Mouse (Mus musculus): ENCODE measurements around the gene Cdh13.

Cdh13 gene

GRCm38 (mm10) chr8:119039358-119039757 is 755.8 kb downstream of the Cdh13 start:
- no peak for DNase-seq (ENCODE audit: low spot score in 2 of 2)

DNA sequence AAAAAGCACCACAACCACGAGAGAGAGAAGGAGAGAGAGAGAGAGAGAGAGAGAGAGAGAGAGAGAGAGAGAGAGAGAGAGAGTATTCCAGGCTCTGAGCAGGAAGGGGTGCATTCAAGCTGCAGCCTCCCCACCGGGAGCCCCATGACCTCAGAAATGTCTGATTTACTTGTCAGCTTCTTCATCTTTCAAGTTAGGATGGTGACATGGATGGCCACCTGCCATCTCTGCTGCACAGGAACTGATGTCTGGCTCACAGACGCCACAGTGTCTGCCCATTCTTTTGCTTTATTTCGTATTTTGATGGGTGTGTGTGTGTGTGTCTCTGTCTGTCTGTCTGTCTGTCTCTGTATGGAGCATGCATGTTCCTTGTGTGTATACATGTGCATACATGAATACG is 774.3 kb downstream of the Cdh13 start:
- no peak for DNase-seq (ENCODE audit: low spot score in 2 of 2)

- DNase-seq (ENCODE audit: low spot score in 2 of 2), result no peak
Observed at GRCm38 (mm10) chr8:119061671-119062070, 778.1 kb downstream of the Cdh13 start.

DNA sequence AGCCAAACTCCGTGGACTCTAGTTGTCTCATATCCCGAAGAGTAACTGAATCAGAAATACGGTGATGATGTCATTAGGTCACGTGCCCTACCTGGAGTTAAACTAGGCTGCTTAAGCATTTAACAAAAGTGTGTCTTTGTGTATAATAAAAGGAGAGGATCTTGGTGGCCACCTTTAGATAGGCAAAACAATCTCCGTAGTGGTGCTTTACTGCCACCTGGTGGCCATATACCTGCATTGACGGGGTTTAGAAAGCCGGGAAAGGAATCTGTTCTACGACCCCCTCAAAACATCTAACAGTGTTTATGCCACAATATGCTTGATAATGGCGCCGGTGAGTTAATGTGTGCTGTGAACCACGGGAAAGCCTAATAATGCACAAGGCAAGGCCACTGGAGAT is 781.0 kb downstream of the Cdh13 start:
- DNase-seq (ENCODE audit: low spot score in 2 of 2), result peak in 1 of 2 experiments; percentile 43

- DNase-seq (ENCODE audit: low spot score in 2 of 2), result no peak
Observed at GRCm38 (mm10) chr8:119072291-119072690, 788.8 kb downstream of the Cdh13 start.

DNA sequence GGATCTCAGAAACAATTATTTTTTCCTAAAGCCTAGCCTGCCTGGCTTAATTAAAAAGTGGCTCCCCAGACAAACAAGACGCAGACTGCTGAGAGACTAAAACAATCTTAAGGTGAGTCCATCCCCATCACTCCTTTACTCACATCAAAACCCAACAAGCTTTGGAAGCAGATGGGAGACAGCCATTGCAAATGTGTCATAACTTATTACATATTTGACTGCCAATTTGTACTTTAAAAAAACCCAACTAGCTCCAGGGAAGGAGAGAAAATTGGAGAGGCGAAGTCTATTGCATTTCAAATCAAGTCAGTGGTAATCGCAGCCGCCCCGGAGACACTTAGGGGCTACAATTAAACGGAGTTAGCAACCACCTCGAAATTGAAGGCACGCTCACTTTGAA is 801.5 kb downstream of the Cdh13 start:
- no peak for DNase-seq (ENCODE audit: low spot score in 2 of 2)

DNA sequence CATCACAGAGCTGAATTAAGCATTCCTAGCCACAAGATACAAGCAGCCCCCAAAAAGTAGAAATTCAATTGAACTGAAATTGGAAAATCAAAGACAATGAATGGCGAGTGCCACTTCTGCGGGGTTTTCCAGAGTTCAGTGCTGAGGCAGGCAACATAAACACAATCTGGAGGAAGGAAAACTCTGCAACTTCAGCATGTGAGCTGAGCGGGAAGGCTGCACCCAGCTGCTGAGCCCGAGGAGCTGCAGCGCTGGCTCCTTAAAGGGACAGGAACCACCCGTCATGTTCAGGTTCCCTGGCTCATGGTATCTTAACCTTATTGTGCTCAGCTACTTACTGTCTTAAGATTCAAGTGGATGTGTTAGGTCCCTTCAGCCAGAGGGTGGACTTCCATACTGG is 814.7 kb downstream of the Cdh13 start:
- no peak for DNase-seq (ENCODE audit: low spot score in 2 of 2)

DNA sequence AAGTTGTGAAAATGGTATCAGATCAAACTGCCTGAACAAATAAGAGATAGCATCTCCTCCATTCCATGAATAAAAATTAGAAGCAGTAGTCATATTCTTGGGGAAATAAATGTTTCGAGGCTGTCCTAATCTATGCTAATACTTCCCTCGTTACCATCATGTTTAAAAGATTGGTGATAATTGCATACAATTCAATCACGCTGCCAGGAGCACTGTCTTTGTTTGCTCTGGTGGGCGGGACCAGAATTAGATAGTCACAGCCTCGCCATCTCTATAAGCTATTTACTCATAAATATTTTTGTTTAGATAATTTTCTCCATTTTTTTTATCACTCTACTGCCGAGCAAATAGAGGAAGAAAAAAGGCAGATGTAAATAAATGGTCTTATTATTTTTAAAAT is 819.3 kb downstream of the Cdh13 start:
- no peak for DNase-seq (ENCODE audit: low spot score in 2 of 2)

DNA sequence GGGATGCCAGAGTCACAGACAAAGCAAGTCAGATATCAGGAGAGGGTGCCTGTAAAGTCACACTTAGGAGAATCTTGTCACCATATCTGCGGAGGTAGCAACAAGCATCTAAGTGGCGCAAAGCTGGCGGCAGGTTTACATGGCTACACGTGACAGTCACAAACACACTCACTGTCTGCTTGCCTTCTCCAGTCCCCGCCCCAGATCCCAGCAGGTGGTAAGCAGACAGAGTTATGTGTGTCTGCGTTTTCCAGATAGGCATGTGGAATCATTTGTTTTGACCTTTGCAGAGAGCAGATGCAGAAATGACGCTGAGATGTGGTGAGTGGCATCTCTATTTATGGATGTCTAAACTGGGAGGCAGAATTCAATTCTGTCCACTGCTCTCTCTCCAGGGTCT is 826.1 kb downstream of the Cdh13 start:
- DNase-seq (ENCODE audit: low spot score in 2 of 2), result peak in 1 of 2 experiments; percentile 43

DNA sequence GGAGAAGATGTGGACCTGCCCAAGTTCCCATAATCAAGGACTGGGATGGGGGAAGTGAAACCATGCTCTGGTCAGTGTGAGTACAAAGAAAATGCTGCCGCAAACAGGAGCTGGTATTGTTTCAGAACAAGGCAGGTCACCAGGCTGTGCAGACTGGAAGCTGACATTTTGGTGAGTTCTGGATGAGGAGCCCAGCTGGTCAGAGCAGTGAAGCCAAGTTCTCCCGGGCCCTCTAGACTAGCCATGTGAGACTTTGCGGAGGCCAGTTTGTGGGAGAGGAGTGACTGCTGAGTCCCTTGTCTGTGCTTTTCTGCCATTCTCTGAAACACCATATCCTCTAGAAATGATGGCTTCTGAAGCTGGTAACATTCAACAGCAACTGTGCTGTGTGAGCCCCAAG is 829.3 kb downstream of the Cdh13 start:
- DNase-seq (ENCODE audit: low spot score in 2 of 2), result no peak

DNA sequence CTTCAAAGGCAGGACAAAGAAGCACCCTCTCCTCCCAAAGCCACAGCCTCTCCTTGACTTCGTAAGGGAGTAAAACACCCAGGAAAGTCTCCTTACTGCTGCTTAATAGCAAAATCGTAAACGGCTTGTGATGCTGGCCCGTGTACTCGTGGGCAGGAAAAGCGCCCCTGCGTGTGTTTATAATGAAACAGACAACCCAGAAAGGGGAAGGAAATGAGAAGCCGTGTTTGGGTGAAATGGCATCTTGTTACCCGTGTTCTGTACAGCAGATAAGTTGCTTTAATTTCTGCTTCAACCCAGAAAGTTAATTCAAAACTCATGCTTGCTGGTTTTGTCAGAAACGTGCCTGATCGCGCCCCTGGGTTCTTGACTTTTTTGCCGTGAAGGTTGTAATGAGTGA is 837.7 kb downstream of the Cdh13 start:
- DNase-seq (ENCODE audit: low spot score in 2 of 2), result no peak

GRCm38 (mm10) chr8:119127841-119128240 is 844.3 kb downstream of the Cdh13 start:
- DNase-seq (ENCODE audit: low spot score in 2 of 2), result peak; percentile 42

DNA sequence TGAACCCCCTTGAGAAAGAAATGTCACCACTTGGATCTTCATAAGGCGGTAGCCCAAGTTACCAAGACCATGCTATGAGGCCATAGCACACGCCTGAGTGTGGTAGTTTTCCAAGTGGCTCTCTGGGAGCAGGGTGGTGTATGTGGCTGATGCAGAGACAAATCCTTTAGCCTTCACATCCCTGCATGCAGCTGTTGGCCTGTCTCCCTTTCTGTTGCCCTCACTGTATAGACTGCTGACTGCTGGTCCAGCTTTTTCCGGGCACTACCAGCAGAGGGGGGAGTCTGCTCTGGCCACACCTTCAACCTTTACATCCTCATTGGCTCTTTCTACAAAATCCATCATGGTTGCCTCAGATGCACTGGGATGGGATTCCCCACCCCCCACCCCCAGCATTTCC is 844.7 kb downstream of the Cdh13 start:
- no peak for DNase-seq (ENCODE audit: low spot score in 2 of 2)

DNA sequence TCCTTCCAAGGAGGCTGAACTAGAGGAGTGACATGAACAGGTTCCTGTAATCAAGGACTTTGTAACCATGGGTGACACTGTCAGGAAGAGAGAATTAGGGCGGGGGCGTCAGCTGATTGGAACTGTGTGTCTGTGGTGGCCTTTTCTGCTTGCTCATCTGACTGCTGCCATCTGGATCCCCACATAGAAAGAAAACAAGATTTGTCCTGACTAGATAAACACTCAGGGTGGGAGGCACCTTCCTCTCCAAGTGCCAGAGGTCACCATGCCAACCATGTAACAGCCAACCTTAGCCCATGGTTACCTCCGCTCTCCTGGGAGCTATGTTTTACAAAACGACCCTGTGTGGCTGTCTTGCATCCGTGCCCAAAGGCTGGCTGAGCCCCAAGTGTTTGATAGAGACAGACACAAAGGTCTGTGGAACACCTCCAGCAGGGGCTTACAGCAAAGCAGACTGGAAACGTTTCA is 873.0 kb downstream of the Cdh13 start:
- no peak for DNase-seq (ENCODE audit: low spot score in 2 of 2)

DNA sequence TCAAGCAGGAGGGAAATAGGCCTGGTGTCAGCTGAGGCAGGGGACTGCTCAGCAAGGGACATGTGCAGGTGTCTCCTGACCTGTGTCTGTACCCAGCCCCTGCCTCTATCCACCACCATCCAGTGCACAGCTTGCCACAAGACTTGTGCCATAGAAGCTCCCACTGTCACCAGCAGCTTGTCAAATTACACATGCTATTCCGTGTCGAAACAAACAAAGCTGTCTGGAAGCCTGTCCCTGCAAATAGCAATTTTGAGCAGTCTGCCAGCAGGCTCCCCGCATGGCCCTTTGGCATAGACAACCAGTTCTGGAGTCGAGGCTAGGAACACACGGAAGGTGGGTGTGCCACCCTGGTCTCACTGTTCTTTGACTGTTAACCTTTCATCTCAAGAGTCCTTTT is 875.1 kb downstream of the Cdh13 start:
- peak; percentile 67 to 79 for DNase-seq (ENCODE audit: low spot score in 2 of 2)

DNA sequence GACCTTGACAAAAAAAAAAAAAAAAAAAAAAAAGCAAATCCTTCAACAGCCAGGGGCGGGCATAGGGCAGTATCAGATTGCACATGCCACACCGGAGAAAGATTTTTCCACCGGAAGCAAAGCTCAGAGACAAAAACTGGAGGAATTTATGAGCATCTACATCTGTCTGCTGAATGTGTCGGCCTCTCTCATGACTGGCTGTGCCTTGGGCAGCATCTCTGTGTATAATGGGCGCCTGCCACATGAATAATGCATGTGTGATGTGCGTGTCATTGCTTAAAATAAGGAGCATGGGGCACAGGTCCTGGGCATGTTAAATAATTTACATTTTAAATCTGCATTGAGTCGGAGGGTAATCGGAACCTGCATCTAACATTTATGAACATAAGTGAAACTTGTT is 876.3 kb downstream of the Cdh13 start:
- DNase-seq (ENCODE audit: low spot score in 2 of 2), result no peak

DNA sequence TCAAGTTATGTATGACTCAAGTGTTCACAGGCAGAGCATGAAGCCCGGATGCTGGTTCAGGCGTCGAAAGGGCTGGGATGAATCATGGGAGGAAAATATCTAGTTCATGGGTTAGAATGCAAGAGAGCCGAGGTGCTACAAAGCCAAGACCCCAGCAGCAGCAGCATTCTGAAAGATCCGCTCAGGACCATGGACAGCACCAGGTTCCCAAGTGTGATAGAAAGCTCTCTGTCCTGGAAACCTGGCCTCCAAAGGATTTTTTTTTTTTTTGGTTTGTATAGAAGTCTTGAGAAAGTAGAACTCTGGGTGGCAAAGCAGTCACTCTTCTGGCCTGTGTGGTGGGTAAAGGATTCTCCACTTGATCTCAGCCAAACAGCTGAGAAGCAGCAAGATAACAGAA is 880.5 kb downstream of the Cdh13 start:
- no peak for DNase-seq (ENCODE audit: low spot score in 2 of 2)

- DNase-seq (ENCODE audit: low spot score in 2 of 2), result no peak
Observed at GRCm38 (mm10) chr8:119177226-119177935, 893.8 kb downstream of the Cdh13 start.

DNA sequence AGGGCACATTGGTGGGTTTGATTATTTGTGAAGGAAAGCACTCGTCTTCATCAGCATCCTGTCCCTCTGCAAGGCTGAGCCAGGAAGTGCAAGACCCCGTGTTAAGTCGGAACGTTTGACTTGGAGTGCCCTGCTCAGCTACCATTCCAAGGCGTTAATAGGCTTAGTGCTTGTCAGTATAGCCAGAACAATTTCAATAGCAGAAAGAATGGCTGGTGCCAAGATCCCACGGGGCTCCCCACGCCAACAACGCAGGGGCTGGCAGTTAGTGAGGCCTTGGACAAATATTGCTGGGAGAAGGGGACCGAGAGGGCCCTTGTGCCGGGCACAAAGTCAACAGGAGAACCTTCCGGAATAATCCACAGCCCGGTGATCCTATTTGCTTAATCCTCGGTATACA is 897.1 kb downstream of the Cdh13 start:
- DNase-seq (ENCODE audit: low spot score in 2 of 2), result peak; percentile 46 to 49

DNA sequence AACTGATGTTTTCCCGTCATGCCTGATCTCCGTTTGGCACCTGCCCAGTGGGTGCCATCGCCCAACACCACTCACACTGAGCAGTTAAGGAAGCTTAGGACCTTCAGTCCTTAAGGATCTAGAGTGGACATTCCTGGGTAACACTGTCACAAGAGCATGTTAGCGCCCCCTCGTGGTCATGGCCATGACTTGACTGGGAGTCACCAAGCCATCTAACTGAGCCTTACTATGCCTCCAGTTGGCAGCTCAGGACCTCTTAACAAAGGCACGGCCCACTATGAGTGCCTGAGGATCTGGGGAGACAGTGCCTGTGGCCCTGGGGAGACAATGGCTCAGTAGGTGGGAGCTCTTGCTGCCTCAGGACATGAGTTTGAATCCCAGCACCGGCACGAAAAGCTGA is 912.2 kb downstream of the Cdh13 start:
- no peak for DNase-seq (ENCODE audit: low spot score in 2 of 2)

DNA sequence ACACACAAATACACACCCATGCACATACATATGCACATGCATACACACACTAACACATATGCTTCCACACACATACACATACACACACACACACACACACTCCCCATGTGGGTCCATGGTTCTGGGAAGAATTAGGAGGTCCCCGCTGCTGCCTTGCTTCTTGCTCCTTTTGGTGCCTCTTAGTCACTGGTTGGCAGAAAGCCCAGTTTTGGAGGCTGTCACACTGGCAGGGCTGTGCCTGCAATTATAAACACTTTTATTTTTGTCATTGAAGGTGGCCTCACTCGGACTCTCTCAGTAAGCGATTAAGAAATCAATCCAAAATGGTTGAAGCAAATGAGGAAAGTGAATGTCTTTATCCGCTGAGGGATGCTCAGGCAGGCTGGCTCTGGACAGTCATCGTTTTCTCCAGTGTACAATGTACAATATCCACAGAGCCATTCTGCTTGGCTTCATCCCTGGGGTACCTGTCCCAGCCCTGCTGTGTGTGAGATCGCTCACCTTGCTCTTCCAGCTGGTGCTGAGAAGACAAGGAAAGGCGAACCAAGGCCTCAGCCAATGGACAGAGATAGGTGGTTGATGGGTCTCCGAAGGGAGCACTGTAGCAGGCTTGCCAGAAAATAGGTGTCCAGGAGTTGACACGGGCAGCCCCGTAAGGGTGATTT is 913.1 kb downstream of the Cdh13 start:
- DNase-seq (ENCODE audit: low spot score in 2 of 2), result peak; percentile 79 to 80

DNA sequence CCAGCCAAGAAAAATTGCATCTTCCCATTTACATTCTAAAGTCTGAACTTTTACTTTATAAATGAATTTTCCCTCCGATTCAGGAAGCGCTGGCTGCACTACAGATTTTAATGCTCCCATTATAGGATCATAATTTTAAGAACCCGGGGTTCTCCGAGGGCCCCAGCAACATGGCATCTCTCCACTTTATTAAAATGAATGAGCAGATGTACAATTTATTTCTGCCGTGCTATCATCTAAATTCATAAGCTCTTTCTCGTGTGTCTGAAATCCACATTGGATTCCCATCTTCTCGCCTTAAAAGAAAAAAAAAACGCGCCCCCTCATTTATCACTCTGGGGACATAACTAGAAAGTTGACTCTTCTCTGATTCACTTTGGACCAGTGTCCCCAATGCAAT is 925.0 kb downstream of the Cdh13 start:
- DNase-seq (ENCODE audit: low spot score in 2 of 2), result peak in 1 of 2 experiments; percentile 51

DNA sequence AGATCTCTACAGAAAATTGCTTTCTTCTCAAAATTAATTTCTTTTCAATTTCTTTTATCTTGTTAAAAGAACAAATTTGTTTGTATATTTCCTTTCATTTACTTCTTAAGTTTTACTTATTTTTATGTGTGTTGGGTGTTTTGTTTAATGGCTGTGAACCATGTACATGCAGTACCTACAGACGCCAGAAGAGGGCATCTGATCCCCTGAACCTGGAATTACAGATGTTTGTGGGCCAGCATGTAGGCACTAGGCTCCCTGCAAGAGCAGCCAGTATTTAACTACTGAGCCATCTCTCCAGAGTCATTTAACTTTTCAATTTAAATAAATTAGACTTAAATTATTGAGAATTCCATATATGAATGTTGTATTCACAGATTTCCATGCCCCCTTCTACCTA is 941.0 kb downstream of the Cdh13 start:
- DNase-seq (ENCODE audit: low spot score in 2 of 2), result peak in 1 of 2 experiments; percentile 38

DNA sequence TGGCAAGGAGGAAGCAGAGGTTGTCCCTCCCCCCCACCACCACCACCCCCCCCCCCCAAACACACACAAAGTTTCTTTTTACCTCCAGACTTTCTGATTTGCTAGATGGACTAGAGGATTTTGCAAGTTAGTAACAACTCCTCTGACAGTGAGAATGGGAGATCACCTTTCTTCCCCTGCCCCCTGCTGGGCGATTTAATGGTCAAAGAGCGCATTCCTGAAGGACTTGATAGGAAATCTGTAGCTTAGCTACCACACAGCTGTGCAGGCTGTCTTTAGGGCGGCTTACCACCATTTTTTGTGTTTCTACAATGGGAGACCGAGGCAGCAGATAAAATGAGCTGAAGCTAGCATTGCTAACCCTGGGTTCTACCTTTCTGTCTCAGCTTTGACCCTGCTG is 961.6 kb downstream of the Cdh13 start:
- DNase-seq (ENCODE audit: low spot score in 2 of 2), result no peak
